Mouse (Mus musculus) ovary, postnatal 14 days (tissue): ENCODE measurements around the gene Gtf2ird1.

Experiments used
- DNase-seq: peaks from one replicate; pipeline ENCODE4 v3.0.0; 2022; ENCODE audit warnings: low spot score

The Gtf2ird1 gene

GRCm38 (mm10) chr5:134444473-134444872 lies 12.0 kb downstream of the Gtf2ird1 start:
- DNase-seq: no peak

- no peak for DNase-seq
Measured at GRCm38 (mm10) chr5:134442066-134442465, 14.4 kb downstream of the Gtf2ird1 start.

GRCm38 (mm10) chr5:134441105-134441504 lies 15.4 kb downstream of the Gtf2ird1 start:
- DNase-seq: no peak

DNA sequence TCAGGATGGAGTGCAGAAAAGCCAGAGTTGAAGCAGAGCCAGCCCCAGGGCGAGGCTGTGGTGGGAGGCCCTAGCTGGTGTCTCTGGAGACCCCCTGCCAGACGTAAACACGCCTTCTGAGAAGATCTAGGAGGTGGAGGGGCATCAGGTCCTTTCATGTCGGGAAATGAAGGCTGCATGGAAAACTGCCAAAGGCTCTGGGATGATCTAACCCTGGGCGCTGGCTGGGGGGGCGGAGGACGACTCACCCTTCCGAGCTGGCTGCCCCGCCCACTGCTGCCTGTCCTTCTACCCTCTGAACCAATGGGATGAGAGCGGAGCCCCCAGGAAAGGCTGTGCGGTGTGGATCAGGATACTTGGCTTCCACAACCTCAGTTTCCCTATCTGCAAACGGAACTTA lies 16.4 kb downstream of the Gtf2ird1 start:
- no peak for DNase-seq

DNA sequence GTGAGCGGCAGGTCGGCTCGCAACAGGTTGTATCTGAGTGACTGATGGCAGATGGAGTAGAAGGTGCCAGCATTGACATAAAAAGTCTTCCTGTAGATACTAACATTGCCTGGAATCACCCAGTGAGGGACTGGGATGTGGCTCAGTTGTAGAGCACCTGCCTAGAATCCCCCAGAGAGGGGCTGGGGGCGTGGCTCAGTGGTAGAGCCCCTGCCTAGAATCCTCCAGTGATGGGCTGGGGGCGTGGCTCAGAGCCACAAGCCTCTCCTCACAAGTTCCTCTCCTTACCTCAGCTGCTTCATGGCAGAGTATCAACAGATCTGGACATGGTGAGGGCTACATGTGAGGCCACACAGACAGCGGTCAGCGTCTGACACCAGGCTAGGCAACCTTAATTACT lies 17.0 kb downstream of the Gtf2ird1 start:
- no peak for DNase-seq

DNA sequence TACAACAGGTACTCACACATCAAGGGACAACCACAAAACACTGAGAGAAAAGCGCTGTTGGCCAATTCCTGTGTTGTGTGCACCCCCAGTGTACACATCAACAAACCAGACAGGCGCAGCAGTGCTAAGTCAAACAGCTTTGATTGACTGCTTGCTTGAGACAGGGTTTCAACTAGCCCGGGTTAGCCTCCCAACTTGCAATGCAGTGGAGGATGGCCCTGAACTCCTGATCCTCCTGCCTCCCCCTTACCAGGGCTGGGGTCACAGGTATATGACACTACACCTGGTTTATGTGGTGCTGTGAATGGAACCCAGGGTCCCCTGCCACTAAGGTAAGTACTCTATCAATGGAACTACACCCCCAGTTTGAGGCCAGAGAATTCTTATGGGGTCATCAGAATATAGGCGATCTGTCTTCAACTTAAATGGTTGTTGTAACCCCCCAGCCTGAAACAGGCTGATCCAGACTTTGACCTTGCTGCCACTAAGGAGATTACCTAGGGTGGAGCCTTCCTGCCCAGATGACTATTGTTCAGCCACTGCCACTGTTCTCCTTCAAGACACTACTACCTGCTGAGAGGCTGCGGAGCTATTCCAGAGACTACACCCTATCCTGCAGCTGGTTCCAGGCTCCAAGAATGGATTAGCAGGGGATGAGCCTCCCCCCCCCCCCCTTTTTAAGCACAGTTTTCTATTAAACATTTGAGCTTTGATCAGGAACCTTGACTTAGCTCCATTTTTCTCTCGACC lies 17.7 kb downstream of the Gtf2ird1 start:
- DNase-seq: no peak

DNA sequence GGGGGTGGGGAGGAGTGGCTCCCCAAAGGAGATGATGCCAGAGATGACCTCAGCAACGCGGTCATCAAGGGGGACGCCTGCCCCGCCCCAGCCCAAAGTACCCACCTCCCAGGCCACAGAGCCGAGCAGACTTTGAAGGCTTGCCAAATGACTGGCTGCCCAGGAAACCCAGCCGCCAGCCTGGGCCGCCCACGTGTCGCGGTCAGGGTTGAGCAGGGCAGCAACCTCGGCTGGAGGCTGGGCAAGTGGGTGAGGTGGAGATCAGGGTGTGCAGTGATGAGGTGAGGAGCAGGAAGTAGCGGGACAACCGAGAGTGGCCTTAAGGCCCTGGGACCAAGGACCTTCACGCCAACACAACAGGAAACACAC lies 19.1 kb downstream of the Gtf2ird1 start:
- peak; percentile 58 for DNase-seq

DNA sequence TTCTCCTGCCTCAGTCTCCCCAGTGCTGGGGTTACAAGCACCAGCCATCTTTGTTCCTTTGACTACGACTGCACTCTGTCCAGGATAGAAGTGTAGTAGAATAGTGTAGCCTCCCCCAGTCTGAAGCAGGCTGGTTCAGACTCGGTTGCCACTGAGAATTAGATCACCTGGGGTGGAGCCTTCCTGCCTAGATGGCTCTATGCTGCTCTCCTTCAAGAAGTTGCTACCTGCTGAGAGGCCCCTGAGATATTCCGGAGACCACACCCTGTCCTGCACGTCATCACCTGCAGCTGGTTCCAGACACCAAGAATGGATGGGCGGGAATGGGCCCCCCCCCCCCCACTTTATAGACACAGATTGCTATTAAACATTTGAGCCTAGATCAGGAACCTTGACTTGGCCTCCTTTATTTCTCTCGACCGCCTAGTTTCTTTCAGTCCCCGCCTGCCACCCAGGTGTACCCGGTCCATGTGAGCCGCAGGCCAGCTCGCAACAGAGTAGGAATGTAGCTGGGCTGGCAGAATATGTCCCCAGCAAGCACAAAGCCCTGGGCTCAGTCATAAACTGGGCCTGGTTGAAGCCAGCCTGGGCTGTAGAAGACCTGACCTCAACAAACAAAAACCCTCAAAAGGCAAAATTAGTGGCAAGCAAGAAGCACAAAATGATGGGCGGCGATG lies 19.6 kb downstream of the Gtf2ird1 start:
- no peak for DNase-seq

- no peak for DNase-seq
Measured at GRCm38 (mm10) chr5:134435836-134436331, 20.6 kb downstream of the Gtf2ird1 start.

DNA sequence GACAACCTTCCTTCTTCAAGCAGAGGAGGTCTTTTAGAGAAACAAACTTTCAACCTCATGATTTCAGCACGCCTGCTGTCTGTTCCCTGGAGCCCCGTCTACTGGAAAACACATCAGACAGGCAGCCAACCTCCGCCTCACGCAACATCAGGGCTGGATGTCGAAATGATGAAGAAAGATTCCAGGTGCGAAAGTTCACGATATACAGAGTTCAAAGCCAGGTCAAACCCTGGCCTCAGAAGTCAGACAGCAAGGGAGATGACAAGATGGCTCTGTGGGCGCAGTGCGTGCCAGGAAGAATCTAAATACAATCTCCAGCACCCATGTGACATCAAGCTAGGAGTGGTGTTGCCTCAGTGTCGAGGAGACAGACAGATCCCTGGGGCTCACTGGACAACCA lies 23.4 kb downstream of the Gtf2ird1 start:
- no peak for DNase-seq

- no peak for DNase-seq
Measured at GRCm38 (mm10) chr5:134430087-134430486, 26.4 kb downstream of the Gtf2ird1 start.

DNA sequence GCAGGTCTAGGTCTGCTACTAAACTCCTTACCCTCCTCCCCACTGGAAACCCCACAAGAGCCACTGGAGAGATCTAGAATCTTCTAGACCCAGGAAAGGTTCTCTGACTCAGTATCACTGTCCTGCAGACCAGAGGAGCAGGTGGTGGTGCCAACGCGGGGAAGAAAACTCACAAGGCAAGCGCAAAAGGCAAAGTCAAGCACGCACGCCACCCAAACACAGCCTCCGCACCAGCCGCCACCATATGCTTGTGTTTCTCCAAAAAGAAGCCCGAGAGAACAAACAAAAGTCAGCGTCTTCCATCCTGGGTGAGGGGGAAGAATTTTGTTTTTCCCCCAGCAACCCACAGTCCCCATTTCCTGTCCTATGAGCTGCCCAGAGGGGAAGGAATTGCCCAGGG lies 28.9 kb downstream of the Gtf2ird1 start:
- no peak for DNase-seq

DNA sequence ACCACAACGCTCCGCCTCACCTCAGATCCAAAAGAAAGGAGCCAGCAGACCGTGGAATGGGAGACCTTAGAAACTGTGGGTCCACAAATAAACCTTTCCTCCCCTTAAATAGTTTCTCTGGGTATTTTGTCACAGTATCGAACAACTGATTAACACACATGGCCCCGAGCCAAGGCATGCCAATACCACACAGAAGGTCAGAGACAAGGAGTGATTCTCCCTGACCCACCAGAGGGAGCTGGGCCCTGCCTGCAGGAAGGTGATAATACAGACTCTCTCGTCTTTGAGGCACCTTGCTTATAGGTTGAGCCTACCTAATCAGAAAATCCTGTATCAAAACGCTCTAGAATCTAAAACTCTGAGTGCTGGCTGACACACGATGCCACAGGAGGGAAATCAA lies 30.9 kb downstream of the Gtf2ird1 start:
- DNase-seq: no peak

DNA sequence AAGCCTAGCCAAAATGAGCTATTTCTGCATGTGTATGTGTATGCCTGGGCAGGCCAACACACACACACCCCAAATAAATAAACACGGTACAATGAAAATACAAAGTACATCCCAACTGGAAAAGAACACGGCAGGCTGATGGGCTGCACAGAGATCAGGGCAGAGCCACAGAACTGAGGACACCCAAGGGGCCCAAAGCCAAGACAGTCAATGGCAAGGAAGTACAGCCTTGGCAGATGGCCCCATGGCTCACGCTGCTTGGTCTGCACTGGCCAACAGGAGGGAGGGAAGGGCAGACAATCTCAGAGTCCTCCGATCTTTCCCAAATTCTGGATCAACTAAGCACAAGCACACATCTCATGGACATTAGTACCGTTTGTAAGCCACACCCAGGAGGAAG lies 32.6 kb downstream of the Gtf2ird1 start:
- peak; percentile 43 for DNase-seq

DNA sequence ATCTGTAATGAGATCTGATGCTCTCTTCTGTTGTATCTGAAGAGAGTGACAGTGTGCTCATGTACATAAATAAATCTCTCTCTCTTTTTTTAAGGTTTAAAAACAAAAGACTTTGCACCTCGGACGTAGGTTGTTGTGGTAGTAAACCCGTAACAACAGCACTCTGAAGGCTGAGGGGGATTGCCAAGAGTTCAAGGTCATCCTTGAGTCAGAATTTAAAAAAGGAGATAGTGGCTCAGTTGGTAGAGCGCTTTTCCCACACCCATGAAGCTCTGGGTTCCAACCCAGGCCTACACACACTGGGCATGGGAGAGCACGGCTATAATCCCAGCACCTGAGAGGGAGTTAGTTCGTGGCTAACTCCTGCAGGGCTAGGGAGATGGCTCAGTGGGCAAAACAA lies 33.1 kb downstream of the Gtf2ird1 start:
- DNase-seq: no peak

- DNase-seq: no peak
Measured at GRCm38 (mm10) chr5:134422265-134422925, 34.1 kb downstream of the Gtf2ird1 start.

GRCm38 (mm10) chr5:134421061-134421460 lies 35.5 kb downstream of the Gtf2ird1 start:
- peak; percentile 36 for DNase-seq

- no peak for DNase-seq
Measured at GRCm38 (mm10) chr5:134419700-134420099, 36.8 kb downstream of the Gtf2ird1 start.

DNA sequence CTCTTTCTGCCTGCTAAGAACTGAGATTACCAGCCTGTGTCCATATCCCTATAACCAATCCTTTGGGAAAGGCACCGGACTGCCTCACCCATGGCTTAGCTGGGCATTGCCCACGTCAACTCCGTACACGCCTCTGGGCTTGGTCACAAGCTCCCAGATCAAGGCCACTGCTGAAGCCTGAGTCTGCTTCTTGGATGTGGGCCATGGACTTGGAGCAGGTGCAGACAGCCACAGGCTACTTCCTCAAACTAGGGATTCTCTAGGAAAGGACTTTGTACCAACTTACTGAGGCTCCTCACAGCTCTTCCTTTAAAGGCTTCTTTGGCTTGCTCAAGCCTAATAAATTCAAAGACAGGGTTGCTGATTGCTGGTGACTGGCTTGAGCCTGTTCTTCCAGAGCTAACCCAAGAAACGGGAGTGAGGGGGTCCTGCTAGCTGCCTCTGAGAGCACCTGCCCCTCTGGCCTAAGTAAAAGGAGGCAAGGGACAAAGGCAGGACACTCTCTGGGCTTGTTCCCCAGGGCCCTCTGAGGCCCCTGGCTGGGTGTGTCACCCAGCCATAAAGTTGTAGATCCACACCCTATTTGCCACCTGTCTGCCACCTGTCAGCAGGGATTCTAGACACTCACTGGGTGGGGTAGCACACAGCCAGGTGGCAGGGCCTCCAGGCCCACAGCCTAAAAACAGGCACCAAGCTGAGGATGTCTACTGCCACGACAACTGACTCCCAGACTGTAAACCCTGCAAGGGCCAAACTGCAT lies 38.0 kb downstream of the Gtf2ird1 start:
- no peak for DNase-seq

DNA sequence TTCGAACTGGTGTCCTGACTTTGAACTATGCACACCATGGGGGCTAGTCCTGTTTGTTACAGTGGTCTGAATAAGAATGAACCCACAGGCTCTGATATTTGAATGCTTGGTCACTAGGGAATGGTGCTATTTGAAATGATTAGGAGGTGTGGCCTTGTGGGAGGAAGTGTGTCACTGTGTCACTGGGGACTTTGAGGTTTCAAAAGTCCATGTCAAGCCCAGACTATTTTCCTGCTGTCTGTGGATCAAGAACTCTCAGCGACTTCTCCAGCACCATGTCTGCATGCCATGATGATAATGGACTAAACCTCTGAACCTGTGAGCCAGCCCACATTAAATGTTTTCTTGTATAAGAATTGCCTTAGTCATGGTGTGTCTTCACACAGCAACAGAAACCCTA lies 44.2 kb downstream of the Gtf2ird1 start:
- no peak for DNase-seq

DNA sequence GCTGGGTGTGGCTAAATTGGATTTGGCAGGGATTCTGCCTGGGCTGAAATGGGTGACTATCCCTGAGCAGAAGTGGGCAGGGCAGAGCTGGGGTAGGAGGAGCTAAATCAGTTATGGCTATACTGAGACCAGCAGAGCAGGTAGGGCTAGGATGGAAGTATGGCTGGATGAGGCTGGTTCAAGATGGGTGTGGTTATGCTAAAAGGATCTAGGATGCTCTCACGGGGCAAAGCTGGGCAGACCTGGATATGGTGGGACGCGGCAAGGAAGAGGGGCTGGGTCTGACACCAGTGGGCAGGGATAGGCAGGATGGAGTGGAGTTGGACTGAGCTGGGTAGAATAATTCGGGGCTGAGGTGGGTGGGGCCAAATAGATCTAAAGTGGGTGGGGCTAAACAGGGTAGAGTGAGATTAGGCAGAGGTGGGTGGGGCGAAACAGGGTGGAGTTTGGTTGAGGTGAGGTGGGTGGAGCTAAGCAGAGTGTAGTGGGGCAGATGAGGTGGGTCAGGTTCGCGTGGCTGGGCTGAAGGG lies 46.1 kb downstream of the Gtf2ird1 start:
- DNase-seq: no peak
